Mouse (Mus musculus): Measurements from ENCODE around the gene Cox4i1.

DNA sequence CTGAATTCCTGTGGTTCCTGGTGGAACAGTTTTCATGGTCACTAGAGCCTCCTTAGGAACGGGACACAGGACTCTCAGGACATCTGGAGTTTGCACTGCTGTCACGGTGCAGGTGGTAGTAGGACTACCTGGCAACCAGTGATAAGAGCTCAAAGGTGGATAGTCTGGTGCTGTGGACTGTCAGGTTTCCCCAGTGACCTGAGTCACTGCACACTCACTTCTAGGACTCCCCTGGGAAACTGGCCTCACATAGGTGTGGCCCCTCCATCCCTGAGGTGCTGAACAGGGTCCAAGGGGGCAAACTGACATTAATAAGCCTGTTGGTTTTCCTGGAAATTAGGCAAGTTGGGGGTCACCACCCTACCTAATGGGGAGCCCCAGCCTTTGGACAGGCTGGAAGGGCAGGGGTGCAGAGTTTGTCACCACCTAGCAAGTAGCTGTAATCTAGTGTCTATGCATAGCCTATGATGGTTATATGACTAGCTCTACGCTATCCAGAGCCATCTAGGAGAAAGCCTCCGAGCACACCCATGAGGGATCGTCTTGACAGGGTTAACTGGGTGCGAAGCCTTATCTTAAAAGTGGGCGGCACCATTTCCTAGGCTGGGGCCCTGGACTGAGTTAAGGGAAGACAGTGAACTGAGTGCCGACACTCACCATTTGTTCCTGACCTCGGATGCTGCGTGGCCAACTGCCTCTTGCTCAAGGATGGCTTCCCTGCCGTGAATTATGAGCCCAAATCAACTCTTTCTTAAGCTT, 11.8 kb downstream of the Cox4i1 start:
- TF ChIP-seq MYOD1 (IDR thresholded peaks at IDR 0.05; ENCODE audit: control insufficient read depth, insufficient read length, low read depth) (no peak), CTCF (IDR thresholded peaks at IDR 0.05; ENCODE audit: control insufficient read depth, insufficient read depth, insufficient read length) (no peak), USF1 (IDR thresholded peaks at IDR 0.05; ENCODE audit: low read depth) (no peak), CEBPB (IDR thresholded peaks at IDR 0.05; ENCODE audit: low read depth) (no peak), MYOG (IDR thresholded peaks at IDR 0.05; ENCODE audit: control insufficient read depth, extremely low read depth, insufficient read length) (no peak), FOSL1 (IDR thresholded peaks at IDR 0.05; ENCODE audit: insufficient read depth, low read length, poor library complexity, severe bottlenecking) (no peak)

Data from C2C12 (cell line).